Mouse (Mus musculus): ENCODE measurements around the gene Nup93.

DNA sequence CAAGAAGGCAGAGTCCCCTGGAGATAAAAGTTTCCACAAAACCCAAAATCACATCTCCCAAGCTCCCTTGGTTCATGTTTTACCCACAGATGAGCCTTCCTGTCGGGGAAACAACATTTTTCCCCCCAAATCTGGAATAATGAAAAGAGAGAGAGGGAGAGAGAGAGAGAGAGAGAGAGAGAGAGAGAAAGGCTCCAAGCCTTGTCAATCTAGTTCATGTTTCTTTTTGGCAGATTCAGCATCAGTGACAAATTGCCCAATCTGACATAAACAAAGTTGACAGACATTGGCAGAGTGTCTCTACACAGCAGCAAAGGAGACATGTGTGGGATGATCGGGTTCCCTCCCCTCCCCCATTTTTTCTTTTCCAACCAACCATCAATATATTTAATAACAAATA is 6.9 kb upstream of the Nup93 start:
- TF ChIP-seq CTCF (IDR thresholded peaks at IDR 0.05; ENCODE audit: low read depth) (no peak), EP300 (optimal IDR thresholded peaks at IDR 0.05) (no peak)

All from stomach, postnatal 0 days (tissue).